Mouse (Mus musculus) small intestine, adult 2 months (tissue): Measurements from ENCODE around the gene Gata3.

ENCODE experiments used
- CTCF ChIP-seq: fragments of 200-500 bp; IDR thresholded peaks from 2 replicates; pipeline ENCODE4 v1.5.1; 2012; ENCODE audit warnings: low read depth, mild to moderate bottlenecking, control low read depth, inconsistent platforms, low read length, moderate library complexity, mixed read lengths; ENCODE audit not compliant: insufficient replicate concordance, insufficient read length; ENCODE audit errors: extremely low read depth
- POLR2A ChIP-seq: fragments of 200-500 bp; IDR thresholded peaks from 2 replicates; pipeline ENCODE4 v1.6.1; 2012; ENCODE audit warnings: low read depth, mild to moderate bottlenecking, control low read depth, inconsistent platforms, low read length, moderate library complexity

DNA sequence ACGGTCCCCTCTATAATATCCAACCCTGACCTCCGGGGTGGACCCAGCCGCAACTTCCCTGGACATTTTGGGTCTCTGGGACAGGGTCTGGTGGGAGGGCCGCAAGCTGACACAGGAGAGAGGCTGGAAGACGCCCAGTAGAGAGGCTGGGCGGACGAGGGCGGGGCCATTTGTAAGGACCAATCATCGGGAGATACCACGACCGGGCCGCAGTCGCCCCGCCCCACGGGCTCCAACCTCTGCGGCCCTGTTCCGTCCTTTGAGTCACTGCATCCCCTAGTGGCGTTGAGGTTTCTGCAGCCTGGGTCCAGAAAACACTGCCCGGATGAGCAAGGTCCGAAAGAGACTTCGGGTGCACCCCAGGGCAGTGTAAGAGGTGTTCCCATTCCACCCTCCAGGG lies 10.3 kb downstream of the Gata3 start:
- no peak for TF ChIP-seq POLR2A
- peak; percentile 84 for TF ChIP-seq CTCF
